Mouse (Mus musculus): ENCODE results near the gene Rrbp1. TPM values are rescaled to one million over a fixed set of nuclear protein-coding genes. Genes with fewer than 3 reads are reported as not detected.
A peak's percentile ranks its signal among the peaks of the same experiment; 100 is the strongest.

Gene Rrbp1
- polyA plus RNA-seq, 1 experiment from 2014 or later = 20.8 TPM

GRCm38 (mm10) chr2:144009551-144010281 lies 1.3 kb downstream of the Rrbp1 start:
- peak overlapping the region; percentile 91 for H3K4me3 ChIP-seq (replicated peaks; ENCODE audit: low read length)
- no peaks in the 10 kb centered on the region for H3K36me3 ChIP-seq (ENCODE audit: control insufficient read depth, insufficient read depth)
- H3K4me1 ChIP-seq (replicated peaks; ENCODE audit: control insufficient read depth, insufficient read depth, low read length) = peaks cover 11% of the 10 kb centered on the region
- no peak for ATAC-seq
- H3K9me3 ChIP-seq (ENCODE audit: control insufficient read depth, low read length) = no peaks in the 10 kb centered on the region
- WGBS = 4% methylated on average over 30 of the region's 30 CpGs
- no peak overlapping the region for H3K27ac ChIP-seq (ENCODE audit: low read length)
- no peaks in the 10 kb centered on the region; the same call in 1 of the 2 replicates for H3K27me3 ChIP-seq (replicated peaks; ENCODE audit: control insufficient read depth, insufficient read depth, low read length)
- H3K4me2 ChIP-seq (ENCODE audit: low read length) = peak overlapping the region; percentile 71
- peak overlapping the region; percentile 40; the same call in 1 of the 2 replicates for H3K9ac ChIP-seq (replicated peaks; ENCODE audit: low read depth, low read length)

GRCm38 (mm10) chr2:144009081-144009480 lies 2.0 kb downstream of the Rrbp1 start:
- H3K27me3 ChIP-seq (replicated peaks; ENCODE audit: control insufficient read depth, insufficient read depth, low read length) = no peaks in the 10 kb centered on the region; the same call in 1 of the 2 replicates
- no peak overlapping the region for H3K4me2 ChIP-seq (ENCODE audit: low read length)
- no peak overlapping the region for H3K27ac ChIP-seq (ENCODE audit: low read length)
- H3K9ac ChIP-seq (replicated peaks; ENCODE audit: low read depth, low read length) = no peak overlapping the region
- H3K36me3 ChIP-seq (ENCODE audit: control insufficient read depth, insufficient read depth) = no peaks in the 10 kb centered on the region
- WGBS = 91% methylated on average over 1 of the region's 1 CpGs
- ATAC-seq = no peak
- H3K4me3 ChIP-seq (replicated peaks; ENCODE audit: low read length) = no peak overlapping the region
- peaks cover 11% of the 10 kb centered on the region for H3K4me1 ChIP-seq (replicated peaks; ENCODE audit: control insufficient read depth, insufficient read depth, low read length)
- no peaks in the 10 kb centered on the region for H3K9me3 ChIP-seq (ENCODE audit: control insufficient read depth, low read length)

GRCm38 (mm10) chr2:144007211-144007610 lies 3.9 kb downstream of the Rrbp1 start:
- H3K4me2 ChIP-seq (ENCODE audit: low read length) = no peak overlapping the region
- no peak overlapping the region for H3K4me3 ChIP-seq (replicated peaks; ENCODE audit: low read length)
- no peaks in the 10 kb centered on the region for H3K9me3 ChIP-seq (ENCODE audit: control insufficient read depth, low read length)
- H3K36me3 ChIP-seq (ENCODE audit: control insufficient read depth, insufficient read depth) = no peaks in the 10 kb centered on the region
- peaks cover 13% of the 10 kb centered on the region for H3K4me1 ChIP-seq (replicated peaks; ENCODE audit: control insufficient read depth, insufficient read depth, low read length)
- 94% methylated on average over 4 of the region's 4 CpGs for WGBS
- H3K9ac ChIP-seq (replicated peaks; ENCODE audit: low read depth, low read length) = no peak overlapping the region
- no peak overlapping the region for H3K27ac ChIP-seq (ENCODE audit: low read length)
- H3K27me3 ChIP-seq (replicated peaks; ENCODE audit: control insufficient read depth, insufficient read depth, low read length) = no peaks in the 10 kb centered on the region
- ATAC-seq = no peak

- no peak for ATAC-seq
- Histone ChIP-seq H3K9ac (replicated peaks; ENCODE audit: low read depth, low read length) (no peak overlapping the region), H3K27ac (ENCODE audit: low read length) (no peak overlapping the region), H3K4me1 (replicated peaks; ENCODE audit: control insufficient read depth, insufficient read depth, low read length) (peaks cover 13% of the 10 kb centered on the region), H3K36me3 (ENCODE audit: control insufficient read depth, insufficient read depth) (no peaks in the 10 kb centered on the region), H3K4me3 (replicated peaks; ENCODE audit: low read length) (no peak overlapping the region), H3K27me3 (replicated peaks; ENCODE audit: control insufficient read depth, insufficient read depth, low read length) (no peaks in the 10 kb centered on the region), H3K9me3 (ENCODE audit: control insufficient read depth, low read length) (no peaks in the 10 kb centered on the region), H3K4me2 (ENCODE audit: low read length) (no peak overlapping the region)
- 93% methylated on average over 6 of the region's 6 CpGs for WGBS
These were observed 4.4 kb downstream of the Rrbp1 start for GRCm38 (mm10) chr2:144006686-144007085.

- H3K9ac ChIP-seq (replicated peaks; ENCODE audit: low read depth, low read length) = no peak overlapping the region
- no peak for ATAC-seq
- no peak overlapping the region for H3K4me2 ChIP-seq (ENCODE audit: low read length)
- WGBS = 82% methylated on average over 6 of the region's 6 CpGs
- no peak overlapping the region for H3K27ac ChIP-seq (ENCODE audit: low read length)
- H3K4me1 ChIP-seq (replicated peaks; ENCODE audit: control insufficient read depth, insufficient read depth, low read length) = peaks cover 11% of the 10 kb centered on the region
- no peaks in the 10 kb centered on the region for H3K27me3 ChIP-seq (replicated peaks; ENCODE audit: control insufficient read depth, insufficient read depth, low read length)
- no peaks in the 10 kb centered on the region for H3K9me3 ChIP-seq (ENCODE audit: control insufficient read depth, low read length)
- H3K36me3 ChIP-seq (ENCODE audit: control insufficient read depth, insufficient read depth) = no peaks in the 10 kb centered on the region
- H3K4me3 ChIP-seq (replicated peaks; ENCODE audit: low read length) = no peak overlapping the region
These were observed 5.7 kb downstream of the Rrbp1 start for GRCm38 (mm10) chr2:144005166-144005955.

- Histone ChIP-seq H3K4me3 (replicated peaks; ENCODE audit: low read length) (no peak overlapping the region), H3K27ac (ENCODE audit: low read length) (no peak overlapping the region), H3K27me3 (replicated peaks; ENCODE audit: control insufficient read depth, insufficient read depth, low read length) (no peaks in the 10 kb centered on the region), H3K9me3 (ENCODE audit: control insufficient read depth, low read length) (no peaks in the 10 kb centered on the region), H3K4me2 (ENCODE audit: low read length) (no peak overlapping the region), H3K4me1 (replicated peaks; ENCODE audit: control insufficient read depth, insufficient read depth, low read length) (0 out of 2 replicates have a peak, but pooled peaks cover 2% of the 10 kb centered on the region), H3K9ac (replicated peaks; ENCODE audit: low read depth, low read length) (no peak overlapping the region), H3K36me3 (ENCODE audit: control insufficient read depth, insufficient read depth) (no peaks in the 10 kb centered on the region)
- 32% methylated on average over 2 of the region's 2 CpGs for WGBS
- ATAC-seq = no peak
These were observed 7.5 kb downstream of the Rrbp1 start for GRCm38 (mm10) chr2:144003544-144003943.

GRCm38 (mm10) chr2:144002229-144002984 lies 8.7 kb downstream of the Rrbp1 start:
- no peak overlapping the region for H3K9ac ChIP-seq (replicated peaks; ENCODE audit: low read depth, low read length)
- H3K36me3 ChIP-seq (ENCODE audit: control insufficient read depth, insufficient read depth) = no peaks in the 10 kb centered on the region
- no peak overlapping the region for H3K4me3 ChIP-seq (replicated peaks; ENCODE audit: low read length)
- 0 out of 2 replicates have a peak, but pooled peaks cover 2% of the 10 kb centered on the region for H3K4me1 ChIP-seq (replicated peaks; ENCODE audit: control insufficient read depth, insufficient read depth, low read length)
- no peak for ATAC-seq
- H3K4me2 ChIP-seq (ENCODE audit: low read length) = no peak overlapping the region
- no peaks in the 10 kb centered on the region for H3K27me3 ChIP-seq (replicated peaks; ENCODE audit: control insufficient read depth, insufficient read depth, low read length)
- 82% methylated on average over 5 of the region's 5 CpGs for WGBS
- no peaks in the 10 kb centered on the region for H3K9me3 ChIP-seq (ENCODE audit: control insufficient read depth, low read length)
- H3K27ac ChIP-seq (ENCODE audit: low read length) = no peak overlapping the region

- H3K4me1 ChIP-seq (replicated peaks; ENCODE audit: control insufficient read depth, insufficient read depth, low read length) = no peaks in the 10 kb centered on the region
- 82% methylated on average over 1 of the region's 1 CpGs for WGBS
These were observed 18.1 kb downstream of the Rrbp1 start for GRCm38 (mm10) chr2:143992977-143993376.

More at GRCm38 (mm10) chr2:143992977-143993376, 18.1 kb downstream of the Rrbp1 start:
- Histone ChIP-seq H3K9me3 (ENCODE audit: control insufficient read depth, low read length) (no peaks in the 10 kb centered on the region), H3K9ac (replicated peaks; ENCODE audit: low read depth, low read length) (no peak overlapping the region), H3K4me3 (replicated peaks; ENCODE audit: low read length) (no peak overlapping the region), H3K27me3 (replicated peaks; ENCODE audit: control insufficient read depth, insufficient read depth, low read length) (no peaks in the 10 kb centered on the region; the same call in 1 of the 2 replicates), H3K27ac (ENCODE audit: low read length) (no peak overlapping the region), H3K4me2 (ENCODE audit: low read length) (no peak overlapping the region), H3K36me3 (ENCODE audit: control insufficient read depth, insufficient read depth) (no peaks in the 10 kb centered on the region)
- ATAC-seq = no peak

All from forebrain, embryonic 16.5 days (tissue).